Mouse (Mus musculus) activated CD4-positive, CD25-positive, alpha-beta regulatory T cell (primary cell): Measurements from ENCODE around the gene Pdzd8. TPM values are rescaled to one million over a fixed set of nuclear protein-coding genes. Genes with fewer than 3 reads are reported as not detected.

Experiments used
- polyA plus RNA-seq, 2 experiments: library from polyadenylated mRNA; unstranded; fragments of 100-300 nt; shearing (Covaris generic); gene quantifications; one replicate each; pipeline ENCODE4 v1.2.1; 2017

The Pdzd8 gene
- 10 to 100 TPM; 20.5 to 23.5 TPM for polyA plus RNA-seq

DNA sequence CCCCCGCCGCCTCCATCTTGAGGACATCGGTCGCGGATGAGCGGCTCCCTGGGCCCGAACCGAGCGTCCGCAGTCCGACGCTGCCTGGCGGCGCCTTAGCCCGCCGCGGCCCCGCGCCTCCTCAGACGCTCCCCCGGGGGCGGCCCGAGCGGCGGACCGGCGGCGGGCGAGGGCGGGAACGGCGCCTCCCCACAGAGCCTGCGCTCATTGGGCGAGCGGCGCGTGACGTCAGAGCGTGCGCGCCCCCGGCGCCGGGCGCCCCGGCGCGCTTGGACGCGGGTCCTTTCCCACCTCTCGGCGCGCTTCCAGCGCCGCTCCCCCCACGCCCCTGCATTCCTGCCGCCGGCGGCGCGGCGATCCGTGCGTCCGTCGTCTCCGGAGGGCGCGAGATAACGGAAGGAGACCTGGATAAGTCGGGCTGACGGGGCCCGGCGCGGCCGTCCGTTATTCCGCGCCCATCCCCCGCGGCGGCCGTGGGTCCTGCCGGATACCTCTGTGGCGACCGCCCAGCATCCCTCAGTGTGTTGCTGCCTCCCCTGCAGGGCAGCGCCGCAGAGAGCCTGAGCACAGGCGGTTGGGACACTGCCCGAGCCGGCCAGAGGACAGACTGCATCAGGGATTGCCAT lies at the start of gene Pdzd8:
Pdzd8 (minus strand) TSS at position 123 of the 626 bp plus-strand sequence.

DNA sequence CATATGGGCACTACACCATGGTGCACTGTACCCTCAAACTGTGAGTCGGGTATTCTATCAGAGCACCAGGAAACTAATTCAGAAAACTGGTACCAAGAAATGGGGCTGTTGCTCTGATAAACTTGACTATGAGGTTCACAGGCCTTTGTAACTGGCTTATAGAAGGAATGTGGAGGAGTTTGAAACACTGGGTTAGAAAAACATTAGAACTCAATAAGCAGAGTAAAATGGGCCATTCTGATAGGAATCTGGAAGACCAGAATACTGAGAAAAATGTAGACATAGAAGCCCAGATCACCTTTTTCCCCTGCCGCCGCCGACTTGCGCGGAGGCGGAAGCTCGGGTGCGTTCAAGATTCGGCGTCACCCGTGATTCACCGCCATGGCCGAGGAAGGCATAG lies 23.6 kb downstream of the Pdzd8 start, which contains the start of gene Rps12-ps3:
Rps12-ps3 (plus strand) TSS at position 301 of the 400 bp plus-strand sequence.

DNA sequence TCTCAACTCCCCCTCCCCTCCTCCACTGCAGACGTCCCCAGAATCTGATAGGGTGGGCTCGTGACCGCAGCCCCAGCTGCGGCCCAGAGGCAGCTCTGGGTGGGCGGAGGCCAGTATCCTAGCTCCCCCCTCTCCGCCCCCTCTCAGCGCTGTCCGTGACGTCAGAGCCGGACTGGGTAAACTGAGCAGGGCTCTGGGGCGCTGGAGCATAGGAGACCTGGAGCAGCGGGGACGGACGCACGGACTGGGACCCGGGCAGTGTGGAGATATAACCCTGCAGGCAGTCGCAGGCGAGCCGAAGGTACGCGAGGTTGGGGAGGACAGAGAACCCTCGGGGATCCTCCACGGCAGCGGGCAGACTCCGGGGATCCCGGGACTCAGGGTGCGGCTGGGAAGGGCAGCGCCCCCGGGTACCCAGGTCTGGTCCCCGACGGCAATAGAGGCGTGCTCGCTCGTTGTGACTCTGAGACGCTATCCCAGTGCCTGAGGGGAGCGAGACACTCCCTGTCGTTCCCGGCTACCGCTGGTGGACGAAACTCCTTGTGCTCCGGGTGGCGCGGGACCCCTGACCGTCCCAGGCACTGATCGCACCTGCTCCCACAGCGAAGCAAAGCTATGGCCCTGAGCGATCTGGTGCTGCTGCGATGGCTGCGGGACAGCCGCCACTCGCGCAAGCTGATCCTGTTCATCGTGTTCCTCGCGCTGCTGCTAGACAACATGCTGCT lies 84.7 kb downstream of the Pdzd8 start, which contains the start of gene Slc18a2:
Slc18a2 (plus strand) TSS at position 179 of the 725 bp plus-strand sequence.

Other genes with a start within 250 kb of the Pdzd8 start
- not detected for gene Vax1, start 175.7 kb downstream of the Pdzd8 start, polyA plus RNA-seq
- gene Kcnk18, start 126.6 kb downstream of the Pdzd8 start, polyA plus RNA-seq, result not detected
- gene Slc18a2, start 84.9 kb downstream of the Pdzd8 start, polyA plus RNA-seq, result 1 to 10 TPM; 3.3 to 5.3 TPM
- 100 to 1,000 TPM in 1 of 2 experiments, 10 to 100 TPM in 1; 55.6 to 117 TPM for gene Rps12-ps3, start 23.5 kb downstream of the Pdzd8 start, polyA plus RNA-seq
- not detected for gene Emx2, start 112.6 kb upstream of the Pdzd8 start, polyA plus RNA-seq